Mouse (Mus musculus): Measurements from ENCODE around the gene B3galnt1.

DNA sequence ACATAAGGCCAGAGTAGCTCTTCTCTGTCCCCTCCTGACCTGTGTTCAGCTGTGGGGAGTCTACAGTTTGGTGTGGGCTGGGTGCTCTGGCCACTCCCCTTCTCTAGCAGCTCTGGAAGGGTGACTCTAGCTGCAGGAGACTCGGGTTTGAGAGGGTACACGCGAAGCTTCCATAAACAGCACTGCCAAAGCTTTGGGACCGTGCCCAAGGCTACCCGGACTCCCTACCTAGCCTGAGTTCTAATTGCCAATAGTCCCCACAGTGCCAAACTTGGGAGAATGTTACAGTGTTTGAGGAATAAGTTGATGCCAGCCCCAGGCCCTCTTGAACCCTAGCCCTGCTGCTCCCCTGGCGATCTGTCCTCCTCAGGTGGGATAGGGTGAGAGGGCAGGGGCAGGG, 43.2 kb downstream of the B3galnt1 start:
- TF ChIP-seq CHD2 (IDR thresholded peaks at IDR 0.05; ENCODE audit: low read depth, low read length) (no peak), ZNF384 (IDR thresholded peaks at IDR 0.05; ENCODE audit: low read depth, low read length) (no peak)

Measured in ES-E14 (cell line).